Mouse (Mus musculus) kidney, postnatal 0 days (tissue): ENCODE measurements at regions not wholly inside any gene's neighbourhood (a gene's known extent, or its start where the extent isn't known, plus 50 kb on each side); places are given as distances from the start of the nearest gene placed in this dataset.
"Not testable (repeated sequence)": the region's sequence is repeated elsewhere in the genome, so short reads cannot be mapped to it uniquely, and the experiment has no call there.

Experiments used
- ATAC-seq: fragments of 200-750 bp; cut with Nextera tagmentation; replicated peaks from 2 replicates; pipeline ENCODE4 v1.8.0; 2017; ENCODE audit warnings: low read depth, moderate number of reproducible peaks, moderate TSS enrichment, moderate library complexity; ENCODE audit not compliant: low FRiP score
- DNase-seq: peaks from one replicate; pipeline ENCODE4 v3.0.0-alpha.2; 2016; ENCODE audit warnings: low spot score
- H3K27ac ChIP-seq: fragments of 300-500 bp; sonication (generic); 2 replicates; pipeline ENCODE4 v1.5.1; 2014; ENCODE audit warnings: mild to moderate bottlenecking
- H3K27me3 ChIP-seq: fragments of 300-500 bp; sonication (generic); 2 replicates; pipeline ENCODE4 v1.6.1; 2014; ENCODE audit warnings: low read length, mixed read lengths; ENCODE audit not compliant: insufficient read depth
- H3K36me3 ChIP-seq: fragments of 300-500 bp; sonication (generic); 2 replicates; pipeline ENCODE4 v1.6.1; 2014; ENCODE audit warnings: low read length, mixed read lengths; ENCODE audit not compliant: insufficient read depth
- H3K4me1 ChIP-seq: fragments of 300-500 bp; sonication (generic); replicated peaks from 2 replicates; pipeline ENCODE4 v1.6.1; 2014; ENCODE audit warnings: antibody characterized with exemption, low read length, mixed read lengths; ENCODE audit not compliant: insufficient read depth
- H3K4me2 ChIP-seq: fragments of 300-500 bp; sonication (generic); 2 replicates; pipeline ENCODE4 v1.6.1; 2014; ENCODE audit warnings: mild to moderate bottlenecking, low read length, moderate library complexity, mixed read lengths
- H3K4me3 ChIP-seq: fragments of 300-500 bp; sonication (generic); replicated peaks from 2 replicates; pipeline ENCODE4 v1.5.1; 2014; ENCODE audit warnings: low read depth, low read length
- H3K9ac ChIP-seq: fragments of 300-500 bp; sonication (generic); 2 replicates; pipeline ENCODE4 v1.6.1; 2014; ENCODE audit warnings: low read depth, low read length
- H3K9me3 ChIP-seq: fragments of 300-500 bp; sonication (generic); replicated peaks from 2 replicates; pipeline ENCODE4 v1.6.1; 2016; ENCODE audit warnings: low read length, inconsistent platforms, mixed read lengths
- CTCF ChIP-seq: IDR thresholded peaks from 2 replicates; pipeline ENCODE4 v1.5.1; 2016; ENCODE audit warnings: antibody characterized with exemption, low read depth, mild to moderate bottlenecking, moderate library complexity
- WGBS: fragments of 180-500 bp; shearing (Covaris S2); extraction: QIAGEN DNeasy Blood & Tissue Kit; methylation state at CpG from one replicate; pipeline ENCODE4 v1.1.7; 2014; 5-methylcytosine and 5-hydroxymethylcytosine counted together

DNA sequence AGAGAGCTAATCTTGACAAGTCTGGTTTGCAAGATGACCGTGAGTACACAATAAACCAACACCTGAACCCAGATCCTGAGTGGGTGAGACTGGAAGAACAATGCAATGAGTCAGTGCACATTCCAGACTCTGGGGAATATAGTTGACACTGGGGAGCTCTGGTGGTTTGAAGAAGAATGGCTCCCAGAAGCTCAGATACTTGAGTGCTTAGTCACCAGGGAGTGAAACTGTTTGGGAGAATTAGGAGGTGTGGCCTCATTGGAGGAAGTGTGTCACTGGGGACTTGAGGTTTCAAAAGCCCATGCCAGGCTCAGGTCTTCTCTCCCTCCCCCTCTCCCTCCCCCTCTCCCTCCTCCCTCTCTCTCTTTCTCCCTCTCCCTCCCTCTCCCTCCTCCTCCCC is 436.6 kb upstream of the Cdh5 start:
- ATAC-seq = no peak
- H3K4me1 ChIP-seq = no peaks in the 10 kb centered on the region
- WGBS = 89% methylated on average over 1 of the region's 1 CpGs
- no peak for DNase-seq
- H3K9ac ChIP-seq = no peak overlapping the region
- H3K4me3 ChIP-seq = no peak overlapping the region
- H3K36me3 ChIP-seq = no peaks in the 10 kb centered on the region
- no peaks in the 10 kb centered on the region for H3K27me3 ChIP-seq
- no peak overlapping the region for H3K4me2 ChIP-seq
- no peak for TF ChIP-seq CTCF
- H3K9me3 ChIP-seq = no peaks in the 10 kb centered on the region
- H3K27ac ChIP-seq = no peak overlapping the region

DNA sequence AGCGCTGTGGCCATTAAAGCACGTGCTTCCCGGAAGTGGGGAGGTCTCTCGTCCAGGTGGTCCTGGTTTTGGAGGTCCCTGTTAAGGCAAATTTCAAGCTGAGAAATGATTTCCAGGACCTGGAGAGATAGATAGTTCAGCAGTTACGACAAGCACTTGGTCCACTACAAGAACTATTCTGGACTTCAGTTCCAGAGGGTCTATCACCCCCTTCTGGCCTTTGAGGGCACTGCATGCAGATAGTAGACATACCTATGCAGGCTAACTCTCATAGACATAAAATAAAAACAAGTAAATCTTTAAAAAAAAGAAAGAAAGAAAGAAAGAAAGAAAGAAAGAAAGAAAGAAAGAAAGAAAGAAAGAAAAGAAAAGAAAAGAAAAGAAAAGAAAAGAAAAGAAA is 415.2 kb upstream of the Cdh5 start:
- H3K9me3 ChIP-seq, H3K9ac ChIP-seq, ATAC-seq, H3K27me3 ChIP-seq, H3K27ac ChIP-seq, H3K36me3 ChIP-seq, H3K4me2 ChIP-seq, H3K4me1 ChIP-seq, H3K4me3 ChIP-seq, DNase-seq: not testable (repeated sequence)
- WGBS = 93% methylated on average over 5 of the region's 5 CpGs
- TF ChIP-seq CTCF = peak; percentile 27; the same call in 1 of the 2 replicates

DNA sequence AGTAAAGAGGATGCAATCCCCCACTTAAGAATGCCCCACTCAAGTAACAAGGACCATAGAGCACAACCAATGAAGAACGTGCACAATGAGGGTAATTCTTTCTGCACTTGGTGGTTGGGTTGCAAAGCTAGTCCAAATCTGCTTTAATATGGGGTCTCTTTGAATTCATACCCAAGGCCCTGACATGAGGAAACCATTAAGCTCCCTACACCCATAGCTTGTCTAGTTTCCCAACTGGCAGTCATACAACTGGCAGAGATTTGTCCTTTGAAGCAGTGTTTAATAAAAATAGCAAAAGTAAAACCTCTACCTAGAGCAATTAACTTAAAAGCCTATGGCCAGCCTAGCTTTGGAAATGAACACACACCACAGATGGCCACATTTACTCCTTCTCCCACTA is 411.0 kb upstream of the Cdh5 start:
- no peak overlapping the region for H3K27ac ChIP-seq
- H3K4me3 ChIP-seq = no peak overlapping the region
- no peak overlapping the region for H3K9ac ChIP-seq
- ATAC-seq (no peak), DNase-seq (no peak)
- H3K27me3 ChIP-seq = no peaks in the 10 kb centered on the region
- TF ChIP-seq CTCF = no peak
- no peak overlapping the region for H3K4me2 ChIP-seq
- 88% methylated on average over 1 of the region's 1 CpGs for WGBS
- H3K36me3 ChIP-seq = no peaks in the 10 kb centered on the region
- H3K4me1 ChIP-seq = no peaks in the 10 kb centered on the region
- H3K9me3 ChIP-seq = no peaks in the 10 kb centered on the region

DNA sequence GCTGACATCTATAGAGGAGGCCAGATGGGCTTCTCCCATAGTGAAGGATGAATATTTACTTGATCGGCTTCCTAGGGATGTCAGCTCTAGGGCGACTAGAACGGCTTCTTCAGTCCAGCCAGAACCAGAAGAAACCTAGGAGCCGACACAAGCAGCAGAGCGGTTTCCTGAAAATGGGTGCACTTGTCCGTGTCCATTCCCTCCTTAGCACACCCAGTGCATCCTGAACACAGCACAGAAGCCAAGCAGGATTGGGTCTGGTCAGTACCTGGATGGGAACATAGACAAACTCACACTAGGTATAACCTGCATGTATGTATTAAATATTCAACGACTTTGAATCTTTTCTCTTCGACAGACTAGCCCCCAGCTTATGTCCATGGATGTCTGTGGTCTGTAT is 407.9 kb upstream of the Cdh5 start:
- no peak for ATAC-seq
- H3K9me3 ChIP-seq = no peaks in the 10 kb centered on the region
- 96% methylated on average over 8 of the region's 8 CpGs for WGBS

GRCm38 (mm10) chr8:103694331-103694891 is 407.0 kb upstream of the Cdh5 start:
- DNase-seq = peak; percentile 7
- no peak for ATAC-seq
- Histone ChIP-seq H3K4me2 (no peak overlapping the region), H3K27me3 (no peaks in the 10 kb centered on the region), H3K4me3 (no peak overlapping the region), H3K9me3 (no peaks in the 10 kb centered on the region), H3K27ac (no peak overlapping the region), H3K9ac (no peak overlapping the region), H3K4me1 (no peaks in the 10 kb centered on the region), H3K36me3 (no peaks in the 10 kb centered on the region)
- no peak for TF ChIP-seq CTCF
- 62% methylated on average over 7 of the region's 7 CpGs for WGBS

More for the DNA sequence above, 407.9 kb upstream of the Cdh5 start:
- Histone ChIP-seq H3K4me1 (no peaks in the 10 kb centered on the region), H3K27ac (no peak overlapping the region), H3K9ac (no peak overlapping the region), H3K4me3 (no peak overlapping the region), H3K4me2 (no peak overlapping the region), H3K36me3 (no peaks in the 10 kb centered on the region), H3K27me3 (no peaks in the 10 kb centered on the region)
- no peak for DNase-seq
- no peak for TF ChIP-seq CTCF

DNA sequence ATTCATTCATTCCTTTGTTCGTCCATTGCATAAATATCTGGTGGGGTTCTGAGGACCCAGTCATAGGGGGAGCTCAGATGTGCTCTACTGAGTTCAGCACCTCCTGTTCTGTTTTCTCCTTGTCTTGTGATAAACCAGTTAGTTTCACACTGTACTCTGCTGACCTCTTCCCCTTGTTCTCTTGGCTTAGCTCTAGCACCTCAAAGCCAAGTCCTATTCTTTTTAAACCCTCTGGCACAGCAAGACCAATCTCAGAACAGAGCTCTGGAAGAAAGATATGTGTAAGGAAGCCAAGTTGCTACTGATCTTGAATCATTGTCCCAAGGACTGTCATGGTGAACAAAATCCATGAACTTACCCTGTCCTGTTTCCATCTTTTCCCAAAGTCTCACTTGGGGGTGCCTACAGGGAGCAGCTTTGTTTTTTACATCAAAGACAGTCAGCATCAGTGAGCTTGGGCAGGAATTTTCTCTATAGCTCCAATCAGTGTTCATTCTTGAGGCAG is 402.4 kb upstream of the Cdh5 start:
- 83% methylated on average over 1 of the region's 1 CpGs for WGBS
- DNase-seq (no peak), ATAC-seq (no peak)
- H3K27ac ChIP-seq = no peak overlapping the region
- H3K27me3 ChIP-seq = no peaks in the 10 kb centered on the region
- TF ChIP-seq CTCF = no peak
- H3K36me3 ChIP-seq = no peaks in the 10 kb centered on the region
- H3K9ac ChIP-seq = no peak overlapping the region
- H3K4me1 ChIP-seq = no peaks in the 10 kb centered on the region
- no peak overlapping the region for H3K4me3 ChIP-seq
- no peaks in the 10 kb centered on the region for H3K9me3 ChIP-seq
- no peak overlapping the region for H3K4me2 ChIP-seq

GRCm38 (mm10) chr8:103702236-103702635 is 399.2 kb upstream of the Cdh5 start:
- Histone ChIP-seq H3K4me1 (no peaks in the 10 kb centered on the region), H3K9me3 (no peaks in the 10 kb centered on the region; the same call in 1 of the 2 replicates), H3K9ac (no peak overlapping the region), H3K27ac (no peak overlapping the region), H3K27me3 (no peaks in the 10 kb centered on the region), H3K36me3 (no peaks in the 10 kb centered on the region), H3K4me3 (no peak overlapping the region), H3K4me2 (no peak overlapping the region)
- ATAC-seq (no peak), DNase-seq (no peak)
- 73% methylated on average over 2 of the region's 2 CpGs for WGBS
- no peak for TF ChIP-seq CTCF
